Mouse (Mus musculus) CH12.LX (cell line): ENCODE measurements around the gene Gm5800.

Source experiments
- CHD2 ChIP-seq: IDR thresholded peaks from 2 replicates; pipeline ENCODE4 v1.6.1; 2011; ENCODE audit warnings: low read length, improper control_type of control experiment
- E2F4 ChIP-seq: IDR thresholded peaks from 2 replicates; pipeline ENCODE4 v1.6.1; 2011; ENCODE audit warnings: low read depth, low read length, improper control_type of control experiment; ENCODE audit not compliant: insufficient replicate concordance
- EP300 ChIP-seq: IDR thresholded peaks from 2 replicates; pipeline ENCODE4 v1.6.1; 2011; ENCODE audit warnings: low read length, improper control_type of control experiment
- ETS1 ChIP-seq: conservative IDR thresholded peaks from 2 replicates; pipeline ENCODE4 v1.6.1; 2012; ENCODE audit warnings: low read depth, mild to moderate bottlenecking, inconsistent platforms, low read length, improper control_type of control experiment, moderate library complexity
- JUN ChIP-seq: IDR thresholded peaks from 2 replicates; pipeline ENCODE4 v1.6.1; 2011; ENCODE audit warnings: low read depth, mild to moderate bottlenecking, low read length, improper control_type of control experiment, moderate library complexity; ENCODE audit not compliant: insufficient read depth
- KAT2A ChIP-seq: IDR thresholded peaks from 2 replicates; pipeline ENCODE4 v1.6.1; 2012; ENCODE audit warnings: low read length, improper control_type of control experiment, inconsistent platforms; ENCODE audit not compliant: insufficient replicate concordance
- MAFK ChIP-seq: IDR thresholded peaks from 2 replicates; pipeline ENCODE4 v1.6.1; 2011; ENCODE audit warnings: low read length, improper control_type of control experiment; ENCODE audit not compliant: insufficient replicate concordance
- NELFE ChIP-seq: IDR thresholded peaks from 2 replicates; pipeline ENCODE4 v1.6.1; 2011; ENCODE audit warnings: low read depth, low read length, improper control_type of control experiment
- RCOR1 ChIP-seq: conservative IDR thresholded peaks from 2 replicates; pipeline ENCODE4 v1.6.1; 2012; ENCODE audit warnings: low read depth, mild to moderate bottlenecking, inconsistent platforms, low read length, improper control_type of control experiment
- ZC3H11A ChIP-seq: IDR thresholded peaks from 2 replicates; pipeline ENCODE4 v1.6.1; 2012; ENCODE audit warnings: low read depth, mild to moderate bottlenecking, inconsistent platforms, low read length, improper control_type of control experiment

DNA sequence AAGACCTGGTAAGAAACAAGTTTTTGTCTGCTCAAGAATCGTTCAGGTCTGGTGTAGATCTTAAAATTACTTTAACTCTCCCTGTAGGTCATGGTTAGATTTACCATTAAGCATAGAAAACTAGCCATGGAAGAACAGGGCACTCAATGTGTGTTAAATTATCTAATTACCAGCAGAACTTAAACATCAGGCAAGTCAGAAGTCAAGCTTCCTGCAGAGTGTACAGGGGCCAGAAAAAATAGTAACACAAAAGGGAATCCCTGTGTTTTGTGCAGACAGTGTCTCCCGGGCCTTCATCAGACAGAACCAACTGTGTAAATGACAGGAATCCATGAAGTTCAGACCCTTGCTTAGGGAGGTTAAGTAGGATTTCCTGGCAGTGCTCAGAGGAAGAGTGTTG, 39.0 kb upstream of the Gm5800 start:
- TF ChIP-seq RCOR1 (no peak), E2F4 (no peak), KAT2A (no peak), CHD2 (no peak), MAFK (no peak), JUN (no peak), EP300 (no peak), ETS1 (no peak), ZC3H11A (no peak), NELFE (no peak)
